Mouse (Mus musculus): ENCODE results near the gene Naglu. TPM values are rescaled to one million over a fixed set of nuclear protein-coding genes. Genes with fewer than 3 reads are reported as not detected.

Naglu gene
- total and polyA plus RNA-seq, 3 experiments, result 11.2 to 33.3 (median 13.8) TPM

DNA sequence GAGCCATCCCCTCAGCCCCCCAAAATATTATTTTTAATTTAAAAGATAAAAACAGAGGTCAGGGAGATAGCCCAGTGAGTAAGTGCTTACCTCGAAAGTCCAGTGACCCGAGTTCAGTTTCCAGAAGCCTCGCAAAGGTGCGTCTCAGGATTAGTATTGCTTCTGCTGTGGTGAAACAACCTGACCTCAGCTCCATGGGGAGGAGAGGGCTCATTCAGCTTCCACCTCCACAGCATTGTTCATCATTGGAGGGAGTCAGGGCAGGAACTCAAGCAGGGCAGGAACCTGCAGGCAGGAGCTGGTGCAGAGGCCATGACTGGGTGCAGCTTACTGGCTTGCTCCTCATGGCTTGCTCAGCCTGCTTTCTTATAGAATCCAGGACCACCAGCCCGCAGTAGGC, 8.8 kb upstream of the Naglu start:
- H3K4me1 ChIP-seq (ENCODE audit: control insufficient read depth in 1 of 2, insufficient read depth in 2 of 2), result peaks cover 13 to 32% of the 10 kb centered on the region in 2 experiments
- no peak overlapping the region for H3K4me3 ChIP-seq (replicated peaks in 1 of 3; ENCODE audit: low read depth in 2 of 3, low read length in 2 of 3, poor library complexity in 1 of 3)
- H3K4me2 ChIP-seq (ENCODE audit: insufficient read depth, low read depth, poor library complexity, severe bottlenecking), result no peak overlapping the region
- no peak overlapping the region for H3K27ac ChIP-seq (ENCODE audit: insufficient read depth, low read depth)
- no peaks in the 10 kb centered on the region for H3K27me3 ChIP-seq (replicated peaks)
- dilution Hi-C loops (cut with MboI; ENCODE audit: extremely low pct_ligation_motif_present, extremely low pct_unique_long_range_greater_than_20kb, low sequenced_read_pairs), result no loop called here
- in situ Hi-C loops (cut with MboI; ENCODE audit: low pct_ligation_motif_present, low pct_unique_long_range_greater_than_20kb, low sequenced_read_pairs), result no loop called here
- DNase-seq (ENCODE audit: extremely low read depth), result no peak
- TF ChIP-seq CTCF (conservative IDR thresholded peaks at IDR 0.05 in 1 of 2, IDR thresholded peaks at IDR 0.05 in 1 of 2; ENCODE audit: low read depth in 2 of 2, low read length in 2 of 2) (no peak; a peak in 1 of 4 replicates), HCFC1 (IDR thresholded peaks at IDR 0.05; ENCODE audit: low read depth, low read length) (no peak), UBTF (IDR thresholded peaks at IDR 0.05; ENCODE audit: low read depth, low read length) (no peak), PAX5 (IDR thresholded peaks at IDR 0.05; ENCODE audit: low read length) (no peak), JUN (IDR thresholded peaks at IDR 0.05; ENCODE audit: insufficient read depth, low read depth, low read length) (no peak), SMC3 (IDR thresholded peaks at IDR 0.05; ENCODE audit: low read depth, low read length) (no peak), ZC3H11A (IDR thresholded peaks at IDR 0.05; ENCODE audit: low read depth, low read length) (no peak), SIN3A (IDR thresholded peaks at IDR 0.05; ENCODE audit: low read length) (no peak), IRF4 (IDR thresholded peaks at IDR 0.05; ENCODE audit: low read depth, low read length) (no peak), RAD21 (IDR thresholded peaks at IDR 0.05; ENCODE audit: low read depth, low read length) (no peak), TBP (conservative IDR thresholded peaks at IDR 0.05; ENCODE audit: low read depth, low read length) (no peak), ZKSCAN1 (IDR thresholded peaks at IDR 0.05; ENCODE audit: borderline replicate concordance, low read depth, low read length) (no peak), MAZ (IDR thresholded peaks at IDR 0.05; ENCODE audit: low read depth, low read length) (no peak), USF2 (conservative IDR thresholded peaks at IDR 0.05; ENCODE audit: low read depth, low read length) (no peak)
- H3K9ac ChIP-seq (ENCODE audit: insufficient read depth, low read depth), result no peak overlapping the region
- no peaks in the 10 kb centered on the region for H3K9me3 ChIP-seq (replicated peaks; ENCODE audit: low read length)
- H3K79me2 ChIP-seq (replicated peaks; ENCODE audit: control insufficient read depth, extremely low read depth, insufficient read depth, poor library complexity, severe bottlenecking), result no peaks in the 10 kb centered on the region
- peaks cover 60 to 86% of the 10 kb centered on the region in 2 experiments for H3K36me3 ChIP-seq (replicated peaks in 1 of 2; ENCODE audit: control insufficient read depth in 1 of 2, insufficient read depth in 1 of 2, low read length in 1 of 2)

DNA sequence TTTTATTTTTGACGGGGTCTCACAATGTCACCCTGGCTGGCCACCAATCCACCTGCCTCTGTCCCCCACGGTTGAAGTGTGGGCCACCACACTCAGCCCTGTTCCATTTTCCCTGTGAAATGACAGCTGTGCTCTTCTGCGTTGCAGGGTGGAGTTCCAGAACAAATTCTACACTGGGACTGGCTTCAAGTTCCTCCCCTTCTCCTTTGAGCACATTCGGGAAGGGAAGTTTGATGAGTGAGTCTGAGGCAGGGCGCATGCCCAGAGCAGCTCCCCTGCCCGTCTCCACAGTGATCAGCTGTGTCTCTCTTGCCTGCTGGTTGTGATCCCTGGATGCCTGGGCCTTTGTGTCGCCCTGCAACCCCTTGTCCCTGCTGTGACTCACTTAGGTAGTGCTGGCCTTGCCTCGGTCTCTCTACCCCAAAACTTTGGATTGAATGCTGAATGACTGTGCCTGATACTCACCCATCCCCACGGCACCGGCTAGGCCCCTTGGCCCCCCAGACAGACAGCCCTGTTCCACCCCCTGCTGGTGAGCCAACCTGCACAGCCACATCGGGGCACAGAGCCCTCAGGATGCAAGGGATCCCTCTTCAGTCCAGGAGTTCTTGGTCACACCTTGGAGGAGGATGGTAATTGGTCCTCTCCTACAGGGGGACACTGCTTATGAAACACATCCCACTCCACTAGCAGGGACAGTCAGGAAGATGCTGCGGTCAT, 7.5 kb upstream of the Naglu start:
- no peak overlapping the region for H3K9ac ChIP-seq (ENCODE audit: insufficient read depth, low read depth)
- H3K27ac ChIP-seq (ENCODE audit: insufficient read depth, low read depth), result no peak overlapping the region

More for the DNA sequence above, 7.5 kb upstream of the Naglu start:
- in situ Hi-C loops (cut with MboI; ENCODE audit: low pct_ligation_motif_present, low pct_unique_long_range_greater_than_20kb, low sequenced_read_pairs), result no loop called here
- Histone ChIP-seq H3K4me2 (ENCODE audit: insufficient read depth, low read depth, poor library complexity, severe bottlenecking) (no peak overlapping the region), H3K36me3 (replicated peaks in 1 of 2; ENCODE audit: control insufficient read depth in 1 of 2, insufficient read depth in 1 of 2, low read length in 1 of 2) (peaks cover 49 to 73% of the 10 kb centered on the region in 2 experiments), H3K4me1 (ENCODE audit: control insufficient read depth in 1 of 2, insufficient read depth in 2 of 2) (peaks cover 13 to 37% of the 10 kb centered on the region in 2 experiments), H3K27me3 (replicated peaks) (no peaks in the 10 kb centered on the region), H3K4me3 (replicated peaks in 1 of 3; ENCODE audit: low read depth in 2 of 3, low read length in 2 of 3, poor library complexity in 1 of 3) (no peak overlapping the region), H3K79me2 (replicated peaks; ENCODE audit: control insufficient read depth, extremely low read depth, insufficient read depth, poor library complexity, severe bottlenecking) (no peaks in the 10 kb centered on the region), H3K9me3 (replicated peaks; ENCODE audit: low read length) (no peaks in the 10 kb centered on the region)
- TF ChIP-seq RCOR1 (conservative IDR thresholded peaks at IDR 0.05; ENCODE audit: low read depth, low read length) (no peak), MXI1 (IDR thresholded peaks at IDR 0.05; ENCODE audit: low read depth, low read length) (no peak), GABPA (IDR thresholded peaks at IDR 0.05; ENCODE audit: insufficient replicate concordance, low read depth, low read length) (no peak), MEF2A (IDR thresholded peaks at IDR 0.05; ENCODE audit: borderline replicate concordance, low read depth, low read length) (no peak), ETS1 (conservative IDR thresholded peaks at IDR 0.05; ENCODE audit: low read depth, low read length) (no peak), EP300 (IDR thresholded peaks at IDR 0.05; ENCODE audit: low read length) (no peak), MAFK (IDR thresholded peaks at IDR 0.05; ENCODE audit: insufficient replicate concordance, low read length) (no peak)
- dilution Hi-C loops (cut with MboI; ENCODE audit: extremely low pct_ligation_motif_present, extremely low pct_unique_long_range_greater_than_20kb, low sequenced_read_pairs), result no loop called here
- DNase-seq (ENCODE audit: extremely low read depth), result no peak
